Mouse (Mus musculus) liver, embryonic 15.5 days (tissue): Measurements from ENCODE around the gene Rbm4. TPM values are rescaled to one million over a fixed set of nuclear protein-coding genes. Genes with fewer than 3 reads are reported as not detected.
"Not testable (repeated sequence)": the region's sequence is repeated elsewhere in the genome, so short reads cannot be mapped to it uniquely, and the experiment has no call there.

Experiments
- ATAC-seq: fragments of 200-750 bp; cut with Nextera tagmentation; 2 replicates; pipeline ENCODE4 v1.8.0; 2017; ENCODE audit warnings: moderate number of reproducible peaks, mild to moderate bottlenecking, moderate library complexity; ENCODE audit not compliant: insufficient read depth
- H3K27ac ChIP-seq: fragments of 300-500 bp; sonication (generic); replicated peaks from 2 replicates; pipeline ENCODE4 v1.5.1; 2015; ENCODE audit warnings: mild to moderate bottlenecking, inconsistent platforms
- H3K27me3 ChIP-seq: fragments of 300-500 bp; sonication (generic); 2 replicates; pipeline ENCODE4 v1.6.1; 2015; ENCODE audit warnings: mild to moderate bottlenecking, inconsistent platforms
- H3K36me3 ChIP-seq: fragments of 300-500 bp; sonication (generic); replicated peaks from 2 replicates; pipeline ENCODE4 v1.6.1; 2015; ENCODE audit warnings: moderate library complexity, mild to moderate bottlenecking, inconsistent platforms
- H3K4me1 ChIP-seq: fragments of 300-500 bp; sonication (generic); replicated peaks from 2 replicates; pipeline ENCODE4 v1.6.1; 2015; ENCODE audit warnings: inconsistent platforms
- H3K4me2 ChIP-seq: fragments of 300-500 bp; sonication (generic); 2 replicates; pipeline ENCODE4 v1.6.1; 2015; ENCODE audit warnings: moderate library complexity, mild to moderate bottlenecking, inconsistent platforms
- H3K4me3 ChIP-seq: fragments of 300-500 bp; sonication (generic); replicated peaks from 2 replicates; pipeline ENCODE4 v1.5.1; 2015; ENCODE audit warnings: mild to moderate bottlenecking, inconsistent platforms
- H3K9ac ChIP-seq: fragments of 300-500 bp; sonication (generic); 2 replicates; pipeline ENCODE4 v1.6.1; 2015; ENCODE audit warnings: moderate library complexity, mild to moderate bottlenecking, inconsistent platforms
- H3K9me3 ChIP-seq: fragments of 300-500 bp; sonication (generic); replicated peaks from 2 replicates; pipeline ENCODE4 v1.6.1; 2016; ENCODE audit warnings: inconsistent platforms
- WGBS: fragments of 180-500 bp; shearing (Covaris S2); methylation state at CpG from one replicate; pipeline ENCODE4 v1.1.7; 2015; ENCODE audit warnings: mixed read lengths; ENCODE audit not compliant: insufficient replicate concordance; 5-methylcytosine and 5-hydroxymethylcytosine counted together
- polyA plus RNA-seq: library from polyadenylated mRNA; unstranded; fragments of >200 nt; fragmentation: Nextera tagmentation; extraction: Ambion mirVana; gene quantifications from 2 replicates; pipeline ENCODE4 v1.2.1, GENCODE M21; 2015

The Rbm4 gene
- polyA plus RNA-seq, 1 experiment from 2014 or later = 25.2 TPM

GRCm38 (mm10) chr19:4795929-4796328 lies 2.2 kb upstream of the Rbm4 start:
- no peak for ATAC-seq
- H3K27ac ChIP-seq = peak overlapping the region; percentile 7
- 75% methylated on average over 1 of the region's 1 CpGs for WGBS
- no peaks in the 10 kb centered on the region for H3K27me3 ChIP-seq
- no peak overlapping the region for H3K4me3 ChIP-seq
- H3K36me3 ChIP-seq = peaks cover 62% of the 10 kb centered on the region
- H3K4me1 ChIP-seq = peaks cover 52% of the 10 kb centered on the region
- H3K4me2 ChIP-seq = no peak overlapping the region
- H3K9me3 ChIP-seq = no peaks in the 10 kb centered on the region
- no peak overlapping the region for H3K9ac ChIP-seq

DNA sequence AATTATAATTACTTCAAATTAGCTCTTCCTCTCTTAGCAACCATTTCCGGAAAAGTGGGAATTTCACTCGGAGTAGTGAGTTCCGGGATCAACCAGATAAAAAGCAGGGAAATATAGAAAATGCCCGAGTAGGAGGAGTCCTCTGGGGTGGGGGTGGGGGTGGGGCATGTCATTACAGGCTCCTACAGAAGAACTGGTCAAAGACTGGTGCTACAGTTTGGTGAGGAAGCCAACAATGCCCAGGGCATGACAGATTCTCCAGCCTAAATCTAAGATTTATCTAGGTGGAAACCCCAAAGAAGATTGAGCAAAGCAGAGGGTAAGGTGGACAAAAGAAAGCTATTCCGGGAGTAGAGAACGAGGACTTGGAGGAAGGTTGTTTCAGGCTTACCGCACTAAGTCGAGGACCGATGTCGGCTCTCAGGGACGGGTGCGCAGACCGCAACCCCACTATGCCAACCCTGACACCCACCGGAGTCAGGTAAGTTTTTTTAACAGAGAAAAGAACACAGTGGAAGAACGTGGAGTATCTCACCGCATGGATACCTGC lies 345 bp downstream of the Rbm4 start:
- WGBS = under 1% methylated on average over 16 of the region's 16 CpGs
- Histone ChIP-seq H3K27ac (peak overlapping the region; percentile 88), H3K4me1 (peaks cover 66% of the 10 kb centered on the region), H3K4me3 (peak overlapping the region; percentile 78), H3K36me3 (peaks cover 60% of the 10 kb centered on the region), H3K4me2 (peak overlapping the region; percentile 74), H3K9ac (peak overlapping the region; percentile 68), H3K27me3 (no peaks in the 10 kb centered on the region), H3K9me3 (no peaks in the 10 kb centered on the region)
- peak; percentile 52 for ATAC-seq

- H3K4me3 ChIP-seq = no peak overlapping the region
- WGBS = 84% methylated on average over 2 of the region's 2 CpGs
- no peaks in the 10 kb centered on the region for H3K27me3 ChIP-seq
- no peak overlapping the region for H3K4me2 ChIP-seq
- peaks cover 33% of the 10 kb centered on the region for H3K4me1 ChIP-seq
- no peaks in the 10 kb centered on the region for H3K9me3 ChIP-seq
- ATAC-seq = no peak
- H3K9ac ChIP-seq = no peak overlapping the region
- H3K36me3 ChIP-seq = peaks cover 96% of the 10 kb centered on the region
- no peak overlapping the region for H3K27ac ChIP-seq
These were observed 7.4 kb downstream of the Rbm4 start for GRCm38 (mm10) chr19:4786313-4786712.

GRCm38 (mm10) chr19:4785206-4785605 lies 8.5 kb downstream of the Rbm4 start:
- H3K27me3 ChIP-seq = no peaks in the 10 kb centered on the region
- no peak for ATAC-seq
- peaks cover 23% of the 10 kb centered on the region for H3K4me1 ChIP-seq
- peaks cover 95% of the 10 kb centered on the region for H3K36me3 ChIP-seq
- no peaks in the 10 kb centered on the region for H3K9me3 ChIP-seq
- no peak overlapping the region for H3K4me2 ChIP-seq
- H3K4me3 ChIP-seq = no peak overlapping the region
- no peak overlapping the region for H3K9ac ChIP-seq
- 77% methylated on average over 7 of the region's 7 CpGs for WGBS
- H3K27ac ChIP-seq = no peak overlapping the region

DNA sequence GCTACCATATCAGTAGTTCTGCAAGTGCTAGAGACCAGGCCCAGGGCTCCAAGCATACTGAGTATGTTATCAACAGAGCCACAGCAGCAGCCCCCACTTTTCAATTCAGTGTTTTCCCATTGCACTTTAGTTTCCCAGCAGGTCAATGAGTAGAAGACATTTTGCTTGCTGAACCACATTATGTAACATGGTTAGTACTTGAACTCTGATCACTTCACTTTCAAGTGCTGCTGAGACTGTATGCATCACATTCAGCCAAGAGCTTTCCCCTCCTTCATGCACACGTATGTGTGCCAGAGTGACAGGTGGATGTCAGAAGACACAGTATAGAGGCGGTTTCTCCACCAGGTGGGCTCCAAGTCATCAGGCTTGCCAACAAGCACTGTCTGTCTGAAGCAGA lies 10.8 kb downstream of the Rbm4 start:
- Histone ChIP-seq H3K9ac (no peak overlapping the region), H3K9me3 (no peaks in the 10 kb centered on the region), H3K4me3 (no peak overlapping the region), H3K4me1 (peaks cover 15% of the 10 kb centered on the region), H3K27ac (no peak overlapping the region), H3K27me3 (no peaks in the 10 kb centered on the region), H3K4me2 (no peak overlapping the region), H3K36me3 (peaks cover 93% of the 10 kb centered on the region)
- 85% methylated on average over 2 of the region's 2 CpGs for WGBS
- no peak for ATAC-seq

DNA sequence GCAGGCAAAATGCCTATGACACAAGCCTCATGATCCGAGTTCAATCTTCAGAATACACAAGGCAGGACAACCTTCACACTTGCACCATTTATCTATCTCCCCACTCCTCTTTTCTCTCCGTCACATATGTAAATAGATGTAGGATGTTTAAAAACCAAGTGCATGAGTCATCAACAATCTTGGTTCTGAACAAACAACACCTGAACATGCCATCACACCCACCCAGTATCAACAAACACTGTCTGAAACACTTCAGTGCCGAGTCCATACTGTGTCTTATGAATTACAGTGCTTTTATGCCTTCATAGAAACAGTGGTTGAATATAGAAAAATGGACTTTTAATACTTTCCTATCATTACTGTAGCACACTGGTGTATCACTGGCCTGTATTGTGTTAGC lies 20.9 kb downstream of the Rbm4 start:
- H3K36me3 ChIP-seq = peaks cover 92% of the 10 kb centered on the region

DNA sequence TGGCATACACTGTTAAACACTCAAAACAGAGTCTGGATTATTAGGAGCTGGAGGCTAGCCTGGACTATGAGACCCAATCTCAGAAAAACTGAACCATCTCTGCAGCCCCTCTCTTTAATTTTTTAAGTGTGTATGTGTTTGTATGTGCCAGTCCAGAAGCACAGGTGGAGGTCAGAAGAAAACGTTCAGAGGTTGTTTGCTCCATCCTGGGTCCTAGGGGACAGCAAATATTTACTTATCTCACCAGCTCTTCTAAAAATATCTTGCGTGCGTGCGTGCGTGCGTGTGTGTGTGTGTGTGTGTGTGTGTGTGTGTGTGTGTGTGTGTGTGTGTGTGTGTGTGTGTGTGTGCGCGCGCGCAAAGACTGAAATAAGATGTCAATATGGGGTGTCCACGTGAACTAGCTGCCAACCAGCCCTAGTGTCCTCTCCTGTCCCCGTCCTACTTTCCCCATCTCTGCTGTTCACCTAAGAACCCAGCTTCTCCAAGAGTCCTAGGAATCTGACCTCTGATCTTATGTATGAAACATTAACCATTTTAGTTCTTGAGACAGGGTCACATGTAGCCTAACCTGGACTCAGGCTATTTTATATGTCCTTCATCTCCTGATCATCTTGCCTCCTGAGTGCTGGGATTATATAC lies 26.1 kb downstream of the Rbm4 start:
- no peak overlapping the region for H3K9ac ChIP-seq
- no peaks in the 10 kb centered on the region for H3K27me3 ChIP-seq
- H3K27ac ChIP-seq = peak overlapping the region; percentile 46; the same call in 1 of the 2 replicates
- H3K4me3 ChIP-seq = no peak overlapping the region
- peaks cover 93% of the 10 kb centered on the region for H3K36me3 ChIP-seq
- no peaks in the 10 kb centered on the region for H3K9me3 ChIP-seq
- no peak overlapping the region for H3K4me2 ChIP-seq
- WGBS = 80% methylated on average over 12 of the region's 12 CpGs
- ATAC-seq = peak; percentile 54; the same call in 1 of the 2 replicates
- 0 out of 2 replicates have a peak, but pooled peaks cover 6% of the 10 kb centered on the region for H3K4me1 ChIP-seq

More for the DNA sequence above, 20.9 kb downstream of the Rbm4 start:
- Histone ChIP-seq H3K4me3 (no peak overlapping the region), H3K27me3 (no peaks in the 10 kb centered on the region), H3K27ac (no peak overlapping the region), H3K9me3 (no peaks in the 10 kb centered on the region), H3K9ac (no peak overlapping the region), H3K4me2 (no peak overlapping the region), H3K4me1 (no peaks in the 10 kb centered on the region)
- 80% methylated on average over 3 of the region's 3 CpGs for WGBS
- ATAC-seq = no peak

DNA sequence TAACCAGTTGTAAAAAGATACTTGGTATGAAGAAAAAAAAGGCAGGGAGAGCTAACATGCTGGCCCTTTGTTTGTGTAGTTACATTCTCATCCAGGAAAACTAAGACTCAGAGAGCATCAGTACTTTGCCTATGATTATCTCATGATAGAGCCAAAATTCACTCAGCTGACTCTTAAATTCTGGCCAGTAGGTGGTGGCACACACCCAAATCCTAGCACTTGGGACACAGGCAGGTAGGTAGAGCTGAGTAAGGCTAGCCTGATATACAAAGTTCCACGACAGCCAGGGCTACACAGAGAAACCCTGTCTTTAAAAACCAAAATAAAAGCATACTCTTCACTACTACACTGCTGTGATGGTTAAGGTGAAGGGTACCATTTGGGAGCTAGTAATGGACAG lies 30.8 kb downstream of the Rbm4 start:
- ATAC-seq = no peak
- Histone ChIP-seq H3K36me3 (peaks cover 68% of the 10 kb centered on the region), H3K4me1 (peaks cover 8% of the 10 kb centered on the region), H3K4me2 (no peak overlapping the region), H3K9me3 (no peaks in the 10 kb centered on the region), H3K9ac (no peak overlapping the region), H3K27me3 (no peaks in the 10 kb centered on the region), H3K27ac (no peak overlapping the region), H3K4me3 (no peak overlapping the region)
- 64% methylated on average over 1 of the region's 1 CpGs for WGBS

- 82% methylated on average over 8 of the region's 8 CpGs for WGBS
- not testable (repeated sequence) for H3K4me2 ChIP-seq, H3K4me3 ChIP-seq, H3K27me3 ChIP-seq, H3K27ac ChIP-seq, ATAC-seq, H3K9me3 ChIP-seq, H3K9ac ChIP-seq
- H3K36me3 ChIP-seq = peaks cover 52% of the 10 kb centered on the region
- peaks cover 18% of the 10 kb centered on the region for H3K4me1 ChIP-seq
These were observed 33.2 kb downstream of the Rbm4 start for GRCm38 (mm10) chr19:4760544-4760943.

- Histone ChIP-seq H3K36me3 (peaks cover 18% of the 10 kb centered on the region), H3K4me2 (peak overlapping the region; percentile 85), H3K9me3 (no peaks in the 10 kb centered on the region), H3K27me3 (no peaks in the 10 kb centered on the region), H3K27ac (peak overlapping the region; percentile 85), H3K4me1 (peaks cover 22% of the 10 kb centered on the region), H3K4me3 (peak overlapping the region; percentile 79), H3K9ac (peak overlapping the region; percentile 77)
- ATAC-seq = no peak
- 12% methylated on average over 9 of the region's 9 CpGs for WGBS
These were observed 36.8 kb downstream of the Rbm4 start for GRCm38 (mm10) chr19:4756921-4757320.

- WGBS = under 1% methylated on average over 65 of the region's 65 CpGs
- peak within 1 kb of the TSS; percentile 85 for H3K4me2 ChIP-seq
- H3K4me1 ChIP-seq = peaks cover 22% of the 10 kb centered on the region
- H3K4me3 ChIP-seq = peak within 1 kb of the TSS; percentile 79
- H3K9me3 ChIP-seq = no peaks in the 10 kb centered on the region
- peak within 1 kb of the TSS; percentile 77 for H3K9ac ChIP-seq
- H3K27ac ChIP-seq = peak within 1 kb of the TSS; percentile 85
- no peaks in the 10 kb centered on the region for H3K27me3 ChIP-seq
- peaks cover 12% of the 10 kb centered on the region for H3K36me3 ChIP-seq
- peak; percentile 92 for ATAC-seq
These were observed 37.3 kb downstream of the Rbm4 start, which contains the start of gene Rbm4b for GRCm38 (mm10) chr19:4756193-4756911. TSS of gene Rbm4b (plus strand) at chr19:4756497.
